Mouse (Mus musculus): Measurements from ENCODE around the gene Dusp2.

Gene Dusp2

DNA sequence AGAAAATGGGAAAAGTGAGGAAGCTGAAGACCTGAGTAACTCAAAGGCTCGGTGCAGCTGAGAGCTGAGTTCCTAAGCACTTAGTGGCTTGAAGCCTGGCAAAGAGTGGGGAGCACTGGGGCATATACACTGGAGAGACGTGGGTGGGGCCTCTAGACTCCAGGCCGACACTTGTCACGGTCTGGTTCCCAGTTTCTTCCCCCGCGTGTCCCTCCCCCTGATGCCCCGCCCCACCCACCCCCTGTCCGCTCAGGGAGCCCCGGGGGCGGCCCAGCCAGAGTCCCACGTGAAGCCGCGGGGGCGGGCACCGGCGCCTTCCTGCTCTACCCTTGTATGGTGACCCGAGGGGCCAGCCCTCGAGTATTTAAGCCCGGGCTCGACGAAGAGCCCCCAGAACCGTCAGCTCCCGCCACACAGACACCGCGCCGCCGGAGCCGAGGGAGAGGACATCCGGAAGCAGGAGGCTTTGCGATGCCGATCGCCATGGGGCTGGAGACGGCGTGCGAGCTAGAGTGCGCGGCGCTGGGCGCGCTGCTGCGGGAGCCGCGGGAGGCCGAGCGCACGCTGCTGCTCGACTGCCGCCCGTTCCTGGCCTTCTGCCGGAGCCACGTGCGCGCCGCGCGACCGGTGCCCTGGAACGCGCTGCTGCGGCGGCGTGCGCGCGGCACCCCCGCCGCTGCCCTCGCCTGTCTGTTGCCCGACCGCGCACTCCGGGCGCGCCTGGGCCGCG lies at the start of gene Dusp2:
Gene Dusp2 (plus strand): TSS at position 393 of the 730 bp plus-strand sequence.
- peak; percentile 96 for DNase-seq (ENCODE audit: low read depth, low spot score)

DNA sequence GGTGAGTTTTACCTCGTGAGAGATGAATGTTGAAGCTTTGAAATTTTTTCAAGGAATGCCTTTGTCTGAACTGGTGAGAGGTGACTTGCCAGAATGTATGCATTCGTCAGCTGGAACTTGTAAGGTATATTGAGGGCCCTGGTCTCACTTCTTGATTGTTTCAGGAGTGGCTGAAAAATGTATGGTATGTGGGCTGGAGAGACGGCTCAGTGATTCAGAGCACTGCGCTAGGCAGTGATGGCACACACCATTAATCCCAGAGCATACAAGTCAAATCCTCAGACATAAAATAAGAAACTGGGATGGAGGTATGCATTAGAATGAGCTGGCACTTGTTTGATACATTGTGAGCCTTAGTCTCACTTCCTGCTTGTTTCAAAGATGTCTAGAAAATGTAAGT lies 43.7 kb upstream of the Dusp2 start:
- no peak for DNase-seq (ENCODE audit: low read depth, low spot score)

DNA sequence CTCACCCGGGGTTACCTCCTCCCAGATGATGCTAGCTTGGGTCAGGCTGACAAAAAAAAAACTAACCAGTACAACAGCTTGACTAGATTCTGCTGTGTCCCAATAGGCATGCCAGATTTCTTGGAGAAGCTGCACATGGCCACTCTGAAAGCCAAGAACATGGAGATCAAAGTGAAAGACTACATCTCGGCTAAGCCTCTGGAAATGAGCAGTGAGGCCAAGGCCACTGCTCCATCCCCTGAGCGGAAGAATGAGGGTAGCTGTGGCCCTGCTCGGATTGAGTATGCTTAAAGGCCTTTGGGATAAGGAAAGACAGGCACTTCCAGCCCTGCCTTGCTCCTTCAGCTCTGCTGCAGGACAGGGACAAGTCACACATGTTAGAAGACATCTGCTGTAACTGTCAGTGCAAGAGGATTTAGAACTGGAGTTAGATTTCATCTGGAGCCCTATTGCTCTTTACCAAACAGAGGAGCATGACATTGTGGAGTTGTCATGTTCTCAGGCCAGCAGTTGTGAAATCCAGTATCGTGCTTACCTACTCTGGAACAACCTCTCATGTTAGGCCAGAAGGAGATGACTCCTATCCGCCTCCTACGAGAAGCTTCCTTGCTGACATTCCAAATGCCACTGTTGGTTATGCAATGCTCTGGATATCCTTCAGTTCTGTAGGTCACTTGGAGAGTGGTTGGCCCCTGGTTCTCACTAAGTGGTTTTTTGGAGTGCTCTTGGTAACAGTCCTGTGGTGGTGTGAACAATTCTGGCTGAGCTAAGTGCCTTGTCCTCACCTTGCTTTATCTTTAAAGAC lies 38.8 kb upstream of the Dusp2 start:
- no peak for DNase-seq (ENCODE audit: low read depth, low spot score)

DNA sequence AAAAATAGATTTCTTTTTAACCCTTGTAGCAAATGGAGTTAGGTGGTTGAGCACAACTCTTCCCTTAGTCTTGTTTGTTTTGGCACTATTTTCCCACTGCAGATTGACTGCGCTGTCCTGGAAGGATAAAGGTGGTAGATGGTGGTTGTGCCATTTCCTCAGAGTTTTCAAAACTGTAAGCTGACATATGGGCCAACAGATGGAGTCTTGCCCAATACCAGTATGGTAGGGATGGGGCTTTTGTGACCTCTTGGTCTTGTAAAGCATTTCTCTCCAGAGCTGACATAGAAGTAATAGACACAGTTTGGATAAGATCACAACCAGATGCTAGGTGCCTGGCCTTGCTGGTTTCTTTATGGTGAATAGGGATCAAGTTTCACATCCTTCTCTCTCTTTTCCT lies 37.9 kb upstream of the Dusp2 start:
- no peak for DNase-seq (ENCODE audit: low read depth, low spot score)

DNA sequence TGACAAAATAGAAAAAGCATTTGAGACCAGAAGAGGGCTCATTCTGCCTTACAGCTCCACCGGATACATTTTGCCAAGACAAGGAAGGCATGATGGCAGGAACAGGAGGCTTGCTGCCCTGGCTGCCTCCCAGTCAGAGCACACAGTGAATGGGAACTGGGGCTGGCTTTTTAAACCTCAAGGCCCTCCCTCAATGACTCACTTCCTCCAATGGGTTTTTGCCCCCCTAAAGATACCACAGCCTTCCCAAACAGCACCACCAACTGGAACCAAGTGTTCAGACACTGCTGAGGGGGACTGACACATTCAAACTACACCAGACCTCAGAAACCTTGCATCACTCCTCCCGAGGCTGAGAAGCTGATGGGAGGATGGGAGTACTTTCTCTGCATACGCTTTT lies 35.3 kb upstream of the Dusp2 start:
- peak; percentile 47 for DNase-seq (ENCODE audit: low read depth, low spot score)

DNA sequence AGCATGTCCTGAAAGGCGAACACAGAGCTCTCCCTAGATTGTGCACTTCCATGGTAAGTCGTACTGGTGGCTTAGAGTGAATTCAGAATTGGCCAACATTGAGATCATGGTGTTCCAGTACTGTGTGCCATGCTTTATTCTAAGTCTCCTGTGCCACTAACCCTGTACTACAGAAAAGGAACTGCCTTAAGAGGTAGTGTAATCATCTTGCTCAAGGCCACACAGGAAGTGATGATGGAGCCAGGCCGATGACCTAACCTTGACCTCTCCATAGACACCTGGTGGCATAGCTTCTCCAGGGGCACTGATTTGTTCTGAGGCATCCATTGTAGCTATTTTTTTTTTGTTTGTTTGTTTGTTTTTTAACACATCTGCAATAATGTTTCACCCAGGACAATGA lies 34.1 kb upstream of the Dusp2 start:
- DNase-seq (ENCODE audit: low read depth, low spot score) = peak; percentile 34

DNA sequence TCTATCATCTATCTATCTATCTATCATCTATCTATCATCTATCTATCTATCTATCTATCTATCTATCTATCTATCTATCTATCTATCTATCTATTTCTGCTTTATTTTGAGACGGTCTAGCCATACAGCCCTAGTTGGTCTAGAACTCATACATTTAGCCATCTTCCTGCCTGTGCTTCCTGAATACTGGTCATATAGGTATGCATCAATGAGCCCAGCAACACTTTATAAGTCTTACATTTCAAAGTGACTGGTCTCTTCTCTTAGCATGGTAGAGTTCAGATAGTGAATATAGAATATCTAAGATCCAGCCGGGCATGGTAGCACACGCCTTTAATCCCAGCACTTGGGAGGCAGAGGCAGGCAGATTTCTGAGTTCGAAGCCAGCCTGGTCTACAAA lies 31.8 kb upstream of the Dusp2 start:
- DNase-seq (ENCODE audit: low read depth, low spot score) = peak; percentile 27

DNA sequence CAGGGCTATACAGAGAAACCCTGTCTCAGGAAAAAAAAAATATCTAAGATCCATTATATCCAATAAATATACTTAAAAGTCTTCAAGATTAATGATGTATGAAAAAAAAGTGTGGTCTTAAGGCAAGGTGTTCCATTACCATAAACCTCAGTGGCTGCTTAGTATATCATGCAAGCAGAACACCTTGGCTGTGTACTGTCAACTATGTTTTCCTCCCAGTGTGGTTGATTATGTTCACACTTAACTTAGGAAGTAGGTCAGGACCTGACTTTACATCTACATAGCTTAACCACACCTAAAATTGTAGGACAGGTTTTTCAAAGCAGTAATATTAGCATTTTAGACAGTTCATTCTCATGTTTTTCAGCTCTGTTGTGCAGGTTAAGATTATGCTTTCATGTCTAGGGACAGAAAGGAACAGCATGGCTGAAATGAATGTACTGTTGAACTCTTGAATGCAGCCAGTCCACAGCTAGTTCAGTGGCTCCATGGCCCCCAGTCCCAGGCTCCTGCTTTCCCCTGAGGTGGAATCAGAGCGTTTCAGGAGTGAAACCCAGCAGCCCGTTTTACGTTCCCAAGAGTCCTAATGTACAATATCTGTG lies 31.2 kb upstream of the Dusp2 start:
- DNase-seq (ENCODE audit: low read depth, low spot score) = peak; percentile 43

DNA sequence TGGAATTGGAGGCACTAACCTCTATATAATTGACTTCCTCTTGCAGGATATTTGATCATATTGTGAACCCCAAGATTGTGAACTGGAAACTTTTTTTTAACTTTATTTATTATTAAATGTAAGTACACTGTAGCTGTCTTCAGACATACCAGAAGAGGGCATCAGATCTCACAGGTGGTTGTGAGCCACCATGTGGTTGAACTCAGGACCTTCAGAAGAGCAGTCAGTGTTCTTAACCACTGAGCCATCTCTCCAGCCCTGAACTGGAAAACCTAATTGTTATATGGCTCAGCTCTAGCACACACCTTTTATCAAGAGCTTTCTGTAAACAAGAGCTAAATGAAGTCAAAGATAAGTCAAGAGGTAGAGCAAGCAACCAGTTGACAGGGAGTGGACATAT lies 29.8 kb upstream of the Dusp2 start:
- peak; percentile 73 for DNase-seq (ENCODE audit: low read depth, low spot score)

DNA sequence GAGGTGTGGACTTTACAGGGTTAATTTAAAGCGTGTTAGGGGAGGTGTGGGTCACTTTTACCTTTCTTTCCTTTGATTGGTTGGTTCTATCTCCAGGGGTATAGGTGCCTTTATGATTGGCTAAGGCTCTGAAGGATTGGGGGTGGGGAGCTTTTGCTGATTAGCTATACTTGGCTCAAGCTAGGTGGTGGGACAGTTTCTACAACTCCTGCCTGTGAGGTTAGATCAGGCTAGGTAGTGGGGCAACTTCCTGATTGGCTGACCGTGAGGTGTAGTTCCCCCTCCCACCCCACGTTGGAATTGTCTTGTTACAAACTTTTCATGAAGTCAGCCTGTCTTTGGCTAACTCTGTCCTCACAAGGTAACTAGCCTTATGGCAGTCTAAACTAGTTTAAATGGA lies 28.8 kb upstream of the Dusp2 start:
- DNase-seq (ENCODE audit: low read depth, low spot score) = no peak

DNA sequence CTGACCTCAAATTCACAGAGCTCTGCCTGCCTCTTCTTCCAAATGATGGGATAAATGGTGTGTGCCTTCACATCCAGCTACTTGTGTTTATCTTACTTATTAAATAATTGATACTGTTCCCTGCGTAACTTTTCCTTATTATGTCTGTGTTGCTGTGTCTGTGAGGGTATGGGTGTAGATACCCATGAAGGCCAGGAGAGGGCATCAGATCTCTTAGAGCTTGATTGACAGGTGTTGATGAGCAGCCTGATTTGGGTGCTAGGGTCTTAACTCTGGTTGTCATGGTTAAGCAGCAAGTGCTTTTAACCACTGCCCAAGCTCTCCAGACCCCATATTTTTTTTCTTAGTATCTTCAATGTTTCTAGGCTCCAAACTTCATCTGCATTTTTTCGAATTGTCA lies 27.3 kb upstream of the Dusp2 start:
- peak; percentile 71 for DNase-seq (ENCODE audit: low read depth, low spot score)

DNA sequence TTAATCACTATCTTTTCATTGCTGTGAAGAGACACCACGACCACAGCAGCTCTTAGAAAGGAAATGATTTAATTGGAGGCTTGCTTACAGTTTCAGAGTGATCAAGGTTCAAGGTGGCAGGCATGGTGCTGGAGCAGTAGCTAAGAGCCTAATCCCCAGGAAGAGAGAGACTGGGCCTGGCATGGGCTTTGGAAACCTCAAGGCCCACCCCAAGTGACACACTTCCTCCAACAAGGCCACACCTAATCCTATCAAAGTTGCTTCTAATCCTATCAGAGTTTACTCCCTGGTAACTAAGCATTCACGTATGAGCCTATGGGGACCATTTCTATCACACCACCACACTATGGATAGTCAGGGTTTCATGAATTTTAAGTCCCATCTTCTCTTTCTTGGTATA lies 25.7 kb upstream of the Dusp2 start:
- peak; percentile 49 for DNase-seq (ENCODE audit: low read depth, low spot score)

DNA sequence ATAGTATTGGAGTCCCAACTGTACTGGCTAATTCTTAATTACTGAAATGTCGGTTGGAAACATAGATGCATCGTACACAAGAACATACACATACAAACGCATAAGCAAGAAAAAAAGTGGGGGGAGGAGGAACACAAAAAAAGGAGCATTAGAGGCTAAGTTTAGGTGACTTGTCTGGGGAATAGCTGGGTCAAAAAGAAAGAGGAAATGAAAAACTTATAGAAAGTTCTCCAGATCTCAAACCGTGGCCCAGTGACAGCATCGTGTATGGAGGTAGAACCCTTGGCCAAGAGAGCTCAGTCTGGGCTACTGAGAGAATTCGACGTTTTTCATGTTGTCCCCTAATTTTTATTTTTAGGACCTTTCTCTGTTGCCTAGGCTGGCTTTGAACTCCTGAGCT lies 25.3 kb upstream of the Dusp2 start:
- DNase-seq (ENCODE audit: low read depth, low spot score) = no peak

DNA sequence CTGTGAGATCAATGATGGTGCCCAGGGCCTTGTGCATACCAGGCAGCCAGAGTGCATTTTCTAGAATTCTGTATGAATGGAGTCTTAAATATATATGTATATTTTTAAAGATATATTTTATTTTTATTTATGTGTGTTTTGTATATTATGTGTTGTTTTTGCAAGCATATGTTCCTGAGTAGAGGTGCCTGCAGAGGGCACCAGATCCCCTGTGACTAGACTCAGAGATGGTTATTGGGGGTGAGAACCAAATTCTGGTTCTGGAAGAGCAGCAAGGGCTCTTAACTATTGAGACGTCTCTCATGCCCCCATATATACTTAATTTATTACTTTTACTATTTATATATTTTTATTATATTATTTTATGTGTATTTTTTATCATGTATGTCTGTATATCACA lies 24.8 kb upstream of the Dusp2 start:
- no peak for DNase-seq (ENCODE audit: low read depth, low spot score)

DNA sequence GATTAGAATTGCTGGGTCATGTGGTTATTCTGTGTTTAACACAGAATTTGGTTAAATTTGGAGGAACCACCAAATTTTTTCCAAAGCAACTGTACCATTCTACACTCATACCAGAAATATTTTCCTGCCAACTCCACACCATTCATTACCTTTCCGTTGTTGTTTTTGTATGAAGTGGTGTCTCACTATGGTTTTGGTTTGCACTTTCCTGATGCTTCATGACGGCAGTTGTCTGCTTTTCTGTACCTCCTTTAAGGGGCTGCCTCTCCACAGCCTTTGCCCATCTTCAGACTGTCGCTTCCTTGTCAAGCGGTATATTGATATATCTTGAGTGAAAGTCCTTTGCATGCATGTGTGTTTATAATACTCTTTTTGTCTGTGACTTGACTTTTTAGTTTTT lies 23.2 kb upstream of the Dusp2 start:
- DNase-seq (ENCODE audit: low read depth, low spot score) = peak; percentile 59

DNA sequence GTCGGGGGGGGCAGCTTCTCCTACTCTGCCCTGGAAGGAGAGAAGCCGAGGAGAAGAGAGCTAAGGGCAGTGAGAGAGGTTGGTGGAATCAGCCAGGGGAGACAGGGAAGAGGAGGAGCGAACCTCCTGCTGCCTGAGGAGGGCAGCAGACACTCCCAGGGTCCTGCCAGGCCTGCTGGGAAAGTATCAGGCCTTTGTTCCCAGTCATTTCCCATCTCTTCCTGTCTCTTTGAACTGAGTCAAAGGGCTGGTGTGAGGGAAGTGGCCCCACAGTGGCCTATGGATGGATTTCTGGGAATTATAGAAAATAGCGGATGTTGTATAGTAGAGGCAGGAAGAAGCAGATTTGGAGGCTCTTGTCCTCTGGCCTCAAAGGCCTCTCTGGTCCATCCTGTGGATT lies 22.1 kb upstream of the Dusp2 start:
- DNase-seq (ENCODE audit: low read depth, low spot score) = peak; percentile 34

DNA sequence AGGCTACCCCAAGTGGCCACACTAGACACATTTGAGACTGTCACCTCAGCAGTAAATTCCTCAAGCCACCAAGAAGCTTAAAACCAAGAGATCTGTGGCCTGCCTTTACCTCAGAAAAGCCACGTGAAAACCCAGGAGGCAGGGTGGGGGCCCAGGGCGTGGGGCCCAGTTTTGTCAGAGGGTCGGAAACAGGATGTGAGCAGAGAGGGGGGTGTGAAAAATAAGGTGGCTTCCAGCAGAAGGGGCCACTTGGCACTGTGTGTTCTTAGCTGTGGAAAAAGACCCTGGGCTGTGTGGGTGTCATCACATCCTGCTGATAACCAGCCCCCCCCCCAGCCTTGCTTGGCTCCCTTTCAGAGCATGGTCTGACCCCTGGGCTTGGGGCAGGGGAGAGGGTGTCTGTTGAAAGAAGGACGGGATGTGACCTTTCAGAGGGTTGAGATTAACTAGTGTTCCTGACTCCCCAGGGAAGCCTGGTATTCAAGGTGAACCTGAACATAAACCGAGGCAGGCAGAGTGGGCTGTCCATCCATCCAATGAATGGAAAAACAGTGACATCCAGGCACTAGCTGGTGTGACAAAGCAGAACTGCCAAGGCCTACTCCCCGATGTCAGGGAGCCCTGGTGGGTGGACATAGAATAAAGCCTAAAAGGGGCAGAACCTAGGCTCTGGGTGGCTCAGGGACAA lies 21.3 kb upstream of the Dusp2 start:
- peak; percentile 93 for DNase-seq (ENCODE audit: low read depth, low spot score)

DNA sequence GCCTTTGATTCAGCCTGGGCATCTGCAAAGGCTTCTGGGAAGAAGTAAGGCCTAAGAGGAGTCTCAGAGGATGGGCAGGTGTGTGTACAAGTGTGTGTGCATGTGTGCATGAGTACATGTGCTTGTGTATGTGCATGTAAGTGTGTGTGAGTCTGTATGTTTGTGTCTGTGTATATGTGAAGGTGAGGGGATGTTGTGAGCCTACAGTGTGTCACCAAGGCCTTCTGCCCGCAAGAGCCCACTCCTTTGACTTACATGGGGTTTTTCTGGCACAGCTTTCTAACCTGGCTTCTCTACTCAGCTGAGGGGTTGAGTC lies 20.8 kb upstream of the Dusp2 start:
- no peak for DNase-seq (ENCODE audit: low read depth, low spot score)

DNA sequence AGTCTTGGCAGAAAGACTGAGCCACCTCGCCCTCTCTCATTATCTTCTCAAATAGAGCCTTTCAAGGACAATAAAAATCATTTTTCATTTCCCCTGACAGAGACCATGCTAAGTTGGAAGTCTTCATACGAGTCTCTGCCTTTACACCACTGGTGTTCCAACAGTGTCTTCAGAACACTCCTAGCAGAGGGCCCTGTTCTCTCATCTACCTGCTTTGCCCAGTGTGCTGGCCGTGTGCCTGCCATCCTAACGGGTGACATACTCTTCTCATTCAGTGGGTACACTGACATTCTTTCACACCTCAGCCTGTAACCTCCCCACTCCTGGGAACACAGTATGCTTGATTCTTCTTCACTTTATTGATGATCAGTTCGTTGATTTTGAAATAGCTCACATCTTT lies 19.5 kb upstream of the Dusp2 start:
- DNase-seq (ENCODE audit: low read depth, low spot score) = no peak

DNA sequence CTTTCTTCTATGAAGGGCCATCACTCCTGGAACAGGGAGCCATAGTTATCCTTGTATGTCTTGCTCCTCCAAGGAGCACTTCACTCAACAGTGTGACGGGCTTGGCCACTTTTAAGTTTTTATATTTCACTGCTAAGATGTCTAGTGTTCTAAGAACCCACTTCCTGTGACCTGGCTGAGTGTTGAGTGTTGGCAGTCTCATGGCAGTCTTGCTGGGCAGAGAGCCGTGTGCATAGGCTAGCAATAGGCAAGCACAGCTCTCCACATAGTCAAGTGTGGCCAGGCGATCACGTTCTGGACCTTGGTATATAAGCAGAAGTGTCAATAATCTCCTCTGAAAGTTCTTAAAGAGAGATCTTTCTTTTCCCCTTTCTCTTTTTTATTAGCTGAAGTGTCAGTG lies 17.8 kb upstream of the Dusp2 start:
- DNase-seq (ENCODE audit: low read depth, low spot score) = peak; percentile 83

DNA sequence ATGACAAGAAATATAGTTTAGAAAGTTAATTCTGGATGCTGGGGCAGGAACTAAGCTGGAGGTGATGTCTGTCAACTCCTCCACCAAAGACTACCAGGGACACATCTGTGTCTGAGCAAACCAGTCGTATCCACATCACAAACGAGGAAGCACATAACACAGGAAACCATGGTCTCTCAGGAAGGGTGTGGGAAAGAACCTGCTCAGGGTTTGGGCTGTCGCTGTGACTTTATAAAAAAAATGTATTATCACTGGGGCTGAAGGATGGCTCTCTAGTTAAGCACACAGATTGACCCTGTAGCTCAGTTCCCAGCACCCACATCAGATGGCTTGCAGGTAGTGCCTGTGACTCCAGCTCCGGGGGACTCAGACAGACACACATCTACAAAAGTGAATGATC lies 16.9 kb upstream of the Dusp2 start:
- DNase-seq (ENCODE audit: low read depth, low spot score) = peak; percentile 82

DNA sequence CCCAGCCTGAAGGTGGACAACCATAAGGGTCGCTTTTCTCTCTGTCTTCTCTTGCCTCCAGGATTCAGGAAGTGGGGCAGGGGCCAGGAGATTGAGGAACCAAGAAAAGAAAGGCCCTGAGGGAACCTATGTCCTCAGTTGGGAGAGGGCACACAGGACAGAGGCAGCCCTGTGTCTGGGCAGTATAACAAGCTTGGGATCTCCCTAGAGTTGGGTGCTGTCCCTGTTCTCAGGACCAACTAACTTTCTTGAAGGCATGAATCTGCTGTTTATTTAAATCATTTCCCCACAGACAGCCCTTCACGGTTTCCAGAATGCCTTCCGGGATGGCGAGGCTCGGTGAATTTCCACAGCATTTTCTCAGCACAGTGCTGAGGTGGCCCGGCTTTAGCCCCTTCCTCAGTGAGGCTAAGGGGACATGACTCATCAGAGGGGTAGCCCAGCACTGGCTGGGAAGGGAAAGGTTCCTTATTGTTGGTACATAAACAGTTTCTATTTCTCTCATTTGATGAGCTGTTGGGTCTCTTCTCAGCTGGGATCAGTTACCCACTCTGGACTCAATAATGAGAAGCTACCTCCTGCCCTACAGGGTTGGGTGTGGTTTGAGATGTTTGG lies 13.2 kb upstream of the Dusp2 start:
- peak; percentile 21 for DNase-seq (ENCODE audit: low read depth, low spot score)

Data from CD4-positive helper T cell, adult 2 months (primary cell).